13 mouse cellular contexts compared by ENCODE assay signal in genomic region chr1:59415733-59416312, GRCm38 (mm10).
A peak's percentile ranks its signal among the peaks of the same experiment; 100 is the strongest.
DNase-seq lines count a peak whose midpoint lies in the region; ATAC-seq lines count a peak whose summit lies in the region.
"Had no signal": no experiment of that assay in that cellular context is flagged by ENCODE, and none has a peak within 500 bp of the region (broad histone marks: within the 10 kb centered on the region; RNA-seq: fewer than 3 reads in every experiment).

No protein-coding gene starts in this region.

- H3K9ac ChIP-seq in hindbrain, embryonic 12.5 days: no peak overlapping the region
- no peak overlapping the region for H3K9ac ChIP-seq in kidney, embryonic 14.5 days (ENCODE audit: low read depth, low read length)
- H3K9ac ChIP-seq: liver, embryonic 15.5 days had no signal

- H3K4me1 ChIP-seq in hindbrain, embryonic 12.5 days: peaks cover 19% of the 10 kb centered on the region
- no peaks in the 10 kb centered on the region for H3K4me1 ChIP-seq in kidney, embryonic 14.5 days (ENCODE audit: control insufficient read depth, insufficient read depth, low read length)
- H3K4me1 ChIP-seq: liver, embryonic 15.5 days had no signal

- WGBS in hindbrain, embryonic 12.5 days: 69% methylated on average over 11 of the region's 11 CpGs
- 87% methylated on average over 11 of the region's 11 CpGs for WGBS in kidney, embryonic 14.5 days

- H3K4me3 ChIP-seq in hindbrain, embryonic 12.5 days: no peak overlapping the region
- H3K4me3 ChIP-seq in kidney, embryonic 14.5 days (ENCODE audit: low read length): no peak overlapping the region
- H3K4me3 ChIP-seq: liver, embryonic 15.5 days had no signal

- no peaks in the 10 kb centered on the region for H3K27me3 ChIP-seq in hindbrain, embryonic 12.5 days
- no peaks in the 10 kb centered on the region for H3K27me3 ChIP-seq in kidney, embryonic 14.5 days (ENCODE audit: control insufficient read depth, insufficient read depth, low read length)
- H3K27me3 ChIP-seq: liver, embryonic 15.5 days had no signal

- no peak for ATAC-seq in hindbrain, embryonic 12.5 days (ENCODE audit: low FRiP score)
- no peak for ATAC-seq in kidney, embryonic 14.5 days (ENCODE audit: low FRiP score, low TSS enrichment)
- no peak for ATAC-seq in megakaryocyte, adult 5-6 weeks (ENCODE audit: poor library complexity, severe bottlenecking)

- H3K4me2 ChIP-seq in hindbrain, embryonic 12.5 days (replicated peaks): no peak overlapping the region
- no peak overlapping the region for H3K4me2 ChIP-seq in kidney, embryonic 14.5 days (replicated peaks; ENCODE audit: low read depth, low read length)
- H3K4me2 ChIP-seq: liver, embryonic 15.5 days had no signal

- no peaks in the 10 kb centered on the region for H3K36me3 ChIP-seq in hindbrain, embryonic 12.5 days
- no peaks in the 10 kb centered on the region for H3K36me3 ChIP-seq in kidney, embryonic 14.5 days (ENCODE audit: control insufficient read depth, insufficient read depth, low read length)
- H3K36me3 ChIP-seq: liver, embryonic 15.5 days had no signal

- no peaks in the 10 kb centered on the region for H3K9me3 ChIP-seq in hindbrain, embryonic 12.5 days (replicated peaks)
- H3K9me3 ChIP-seq in kidney, embryonic 14.5 days (ENCODE audit: control insufficient read depth, low read length): no peaks in the 10 kb centered on the region
- H3K9me3 ChIP-seq: liver, embryonic 15.5 days had no signal

- H3K27ac ChIP-seq in hindbrain, embryonic 12.5 days: peak overlapping the region; percentile 19; the same call in 1 of the 2 replicates
- H3K27ac ChIP-seq in kidney, embryonic 14.5 days (ENCODE audit: low read depth, low read length): no peak overlapping the region
- H3K27ac ChIP-seq: kidney, postnatal 0 days; liver, embryonic 15.5 days had no signal

- DNase-seq in layer of hippocampus, postnatal 10 days (ENCODE audit: low spot score in 2 of 2): peak; percentile 32 to 43
- DNase-seq in layer of hippocampus, postnatal 25 days (ENCODE audit: extremely low spot score in 1 of 2, low spot score in 1 of 2): no peak
- peak; percentile 7 for DNase-seq in ZHBTc4 (ENCODE audit: low read depth, low spot score)
- DNase-seq in cerebellum, adult 8-10 months: peak; percentile 80
- no peak for DNase-seq in kidney, adult 8-10 months
- DNase-seq: heart, adult 18-20 months; heart, postnatal 36 days; thymus, postnatal 14 days had no signal

Comparison
In these comparisons a context has a peak if more than half of its experiments do, and no peak if none do; other contexts are left out.
1. DNase-seq: peak in layer of hippocampus, postnatal 10 days (2 of 2), ZHBTc4 (single experiment) and cerebellum, adult 8-10 months (single experiment); none in layer of hippocampus, postnatal 25 days (0 of 2) and kidney, adult 8-10 months (0 of 2).